Mouse (Mus musculus): ENCODE measurements around the gene F10. TPM values are rescaled to one million over a fixed set of nuclear protein-coding genes. Genes with fewer than 3 reads are reported as not detected.

The F10 gene
- total RNA-seq (2017) = 3.1 and 5.8 TPM in 2 replicates

DNA sequence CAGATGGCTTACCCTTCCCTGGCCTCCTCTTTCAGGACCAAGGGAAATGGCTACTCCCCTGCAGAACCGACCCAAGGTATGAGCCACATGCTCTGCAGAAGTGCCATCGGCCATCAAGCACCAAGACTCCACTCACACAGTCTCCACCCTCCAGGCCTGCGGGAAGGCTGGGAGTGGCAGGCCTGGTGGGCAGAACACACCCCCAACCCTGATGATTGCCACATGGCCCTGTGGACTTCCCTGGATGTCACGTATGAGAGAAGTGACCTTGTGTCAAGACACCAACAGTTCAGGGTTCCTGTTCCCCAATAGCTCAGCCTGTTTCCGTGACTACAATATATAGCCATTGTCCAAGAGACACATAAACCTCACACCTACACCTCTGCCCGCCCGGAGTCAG is at the start of gene F10:
TSS of gene F10 (plus strand) at position 294 of the 400 bp plus-strand sequence.
- peak; percentile 27 for ATAC-seq (replicated peaks; ENCODE audit: low read depth, poor library complexity, severe bottlenecking)

GRCm38 (mm10) chr8:12987571-12987970 is 49.5 kb upstream of the F10 start:
- ATAC-seq (replicated peaks; ENCODE audit: low read depth, poor library complexity, severe bottlenecking) = no peak

DNA sequence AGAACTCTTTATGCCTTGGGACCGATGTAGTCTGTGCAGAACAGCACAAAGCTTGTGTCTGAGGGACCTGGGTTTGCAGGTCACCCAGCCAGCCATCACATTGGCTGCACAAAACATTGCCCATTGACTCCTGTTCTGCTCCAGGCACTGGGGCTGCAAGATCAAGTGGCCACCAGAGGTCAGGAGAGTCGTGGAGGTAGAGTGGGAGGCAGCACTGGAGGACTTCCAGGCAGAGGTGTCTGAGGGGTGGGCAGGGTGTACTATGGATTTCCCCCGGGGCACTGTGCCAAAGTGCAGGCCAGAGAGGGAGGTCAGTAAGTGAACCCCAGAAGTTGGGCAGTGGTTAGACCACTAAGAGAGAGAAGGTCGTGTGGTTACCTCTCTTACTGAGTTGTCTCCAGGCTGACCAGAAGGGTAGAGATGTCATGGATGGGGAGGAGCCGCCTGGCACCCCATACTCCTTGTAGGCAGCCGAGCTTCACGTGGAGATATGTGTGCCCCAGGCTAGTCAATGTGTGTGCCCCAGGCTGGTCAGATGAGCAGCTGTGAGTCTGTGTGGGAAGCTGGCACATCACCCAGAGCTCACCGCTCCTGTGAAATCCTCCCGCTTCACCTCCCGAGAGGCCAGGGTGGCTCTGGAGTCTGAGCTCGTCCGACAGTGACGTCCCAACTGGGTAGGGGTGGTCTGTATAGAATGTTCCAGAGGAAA is 48.2 kb upstream of the F10 start:
- 0 out of 2 replicates have a peak, but pooled peaks have one; percentile 34 for ATAC-seq (replicated peaks; ENCODE audit: low read depth, poor library complexity, severe bottlenecking)

DNA sequence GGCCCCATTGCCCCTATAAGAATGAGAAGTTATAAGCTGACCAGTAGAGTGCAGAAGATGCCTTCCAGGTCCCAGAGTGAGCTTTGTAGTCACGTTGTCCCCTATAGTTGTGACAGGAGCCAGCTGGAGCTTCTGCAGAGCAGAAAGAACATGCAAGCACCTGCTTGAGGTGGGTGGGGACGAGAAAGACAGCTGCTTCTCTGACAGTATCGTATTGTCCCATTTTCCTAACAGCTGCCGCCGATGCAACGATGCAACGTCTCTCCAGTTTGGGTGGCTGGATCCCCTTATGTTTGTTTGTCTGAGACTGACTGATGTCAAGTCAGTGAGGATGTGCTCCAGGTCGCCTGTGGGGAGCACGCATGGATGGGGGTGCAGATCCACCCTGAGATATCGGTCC is 45.7 kb upstream of the F10 start:
- ATAC-seq (replicated peaks; ENCODE audit: low read depth, poor library complexity, severe bottlenecking) = no peak

DNA sequence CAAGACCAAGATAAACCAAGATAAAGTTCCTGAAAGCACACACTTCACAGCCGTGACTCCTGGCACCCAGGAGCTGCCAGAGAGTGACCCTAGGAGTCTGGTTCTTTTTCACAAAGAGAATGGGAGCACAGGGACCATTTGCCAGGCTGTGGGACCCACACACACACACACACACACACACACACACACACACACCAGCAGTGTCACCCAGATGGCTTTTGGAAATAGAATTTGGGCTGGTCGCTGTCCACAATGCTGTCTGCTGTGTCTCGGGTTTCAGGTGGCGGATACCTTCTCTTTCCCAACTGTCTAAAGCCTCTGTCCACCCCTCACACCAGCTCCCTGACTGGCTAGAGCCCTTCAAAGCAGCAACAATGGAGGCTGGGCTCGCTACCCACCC is 42.6 kb upstream of the F10 start:
- no peak for ATAC-seq (replicated peaks; ENCODE audit: low read depth, poor library complexity, severe bottlenecking)

GRCm38 (mm10) chr8:12995481-12995880 is 41.6 kb upstream of the F10 start:
- ATAC-seq (replicated peaks; ENCODE audit: low read depth, poor library complexity, severe bottlenecking) = no peak

DNA sequence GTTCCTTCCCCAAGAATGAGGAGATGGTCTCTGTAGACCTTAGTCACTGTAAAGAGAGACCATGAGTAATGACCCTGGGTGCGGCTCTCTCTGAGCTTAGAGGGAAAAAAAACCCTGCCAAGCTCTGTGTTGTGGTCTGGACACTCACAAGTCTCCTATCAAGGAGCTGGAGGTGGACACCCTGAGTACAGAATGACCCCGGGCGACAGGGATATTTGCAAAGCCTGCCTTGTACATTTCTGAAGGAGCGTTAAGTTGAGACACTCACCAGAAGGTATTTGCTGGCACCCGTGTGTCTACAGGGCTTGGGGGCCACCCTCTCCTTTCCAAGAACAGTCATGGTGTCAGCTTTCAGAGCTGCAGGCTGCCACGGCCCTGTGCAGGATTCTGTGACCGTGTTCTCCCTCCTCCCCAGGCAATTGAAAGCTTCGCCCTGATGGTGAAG is 40.3 kb upstream of the F10 start:
- no peak for ATAC-seq (replicated peaks; ENCODE audit: low read depth, poor library complexity, severe bottlenecking)

GRCm38 (mm10) chr8:12998331-12998730 is 38.8 kb upstream of the F10 start:
- ATAC-seq (replicated peaks; ENCODE audit: low read depth, poor library complexity, severe bottlenecking) = no peak

DNA sequence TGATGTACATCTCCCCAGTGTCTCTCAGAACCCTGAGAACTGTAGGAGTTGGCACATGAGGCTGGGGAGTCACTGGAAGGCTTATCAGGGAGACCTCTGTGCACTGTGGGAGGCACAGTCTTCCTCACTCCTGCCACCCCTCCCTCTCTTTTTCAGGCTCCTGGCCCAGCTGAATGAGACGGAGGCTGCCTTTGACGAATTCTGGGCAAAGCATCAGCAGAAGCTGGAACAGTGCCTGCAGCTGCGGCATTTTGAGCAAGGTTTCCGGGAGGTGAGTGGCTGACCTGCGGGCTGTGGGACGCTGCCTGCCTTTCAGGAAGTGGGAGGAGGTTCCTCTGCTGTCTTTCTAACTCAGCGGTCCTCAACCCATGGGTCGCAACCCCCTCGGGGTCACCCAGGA is 37.3 kb upstream of the F10 start:
- ATAC-seq (replicated peaks; ENCODE audit: low read depth, poor library complexity, severe bottlenecking) = no peak

GRCm38 (mm10) chr8:13007458-13007857 is 29.6 kb upstream of the F10 start:
- no peak for ATAC-seq (replicated peaks; ENCODE audit: low read depth, poor library complexity, severe bottlenecking)

DNA sequence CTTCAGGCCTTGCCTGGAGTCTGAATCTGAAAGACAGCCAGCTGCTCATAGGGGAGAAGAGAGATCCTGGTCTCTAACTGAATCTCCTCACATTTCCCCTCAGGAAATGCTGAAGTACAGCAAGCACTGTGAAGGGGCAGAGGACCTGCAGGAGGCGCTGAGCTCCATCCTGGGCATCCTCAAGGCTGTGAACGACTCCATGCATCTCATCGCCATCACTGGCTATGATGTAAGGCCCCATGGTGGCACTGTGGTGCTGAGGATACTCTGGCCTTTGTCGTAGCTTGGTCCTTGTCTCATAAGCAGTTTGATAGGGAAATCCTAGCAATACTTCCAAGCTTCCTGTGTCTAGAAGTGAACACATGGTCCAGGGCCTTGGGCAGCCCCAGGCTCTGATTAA is 26.8 kb upstream of the F10 start:
- ATAC-seq (replicated peaks; ENCODE audit: low read depth, poor library complexity, severe bottlenecking) = peak; percentile 75

GRCm38 (mm10) chr8:13019560-13019959 is 17.5 kb upstream of the F10 start:
- no peak for ATAC-seq (replicated peaks; ENCODE audit: low read depth, poor library complexity, severe bottlenecking)

DNA sequence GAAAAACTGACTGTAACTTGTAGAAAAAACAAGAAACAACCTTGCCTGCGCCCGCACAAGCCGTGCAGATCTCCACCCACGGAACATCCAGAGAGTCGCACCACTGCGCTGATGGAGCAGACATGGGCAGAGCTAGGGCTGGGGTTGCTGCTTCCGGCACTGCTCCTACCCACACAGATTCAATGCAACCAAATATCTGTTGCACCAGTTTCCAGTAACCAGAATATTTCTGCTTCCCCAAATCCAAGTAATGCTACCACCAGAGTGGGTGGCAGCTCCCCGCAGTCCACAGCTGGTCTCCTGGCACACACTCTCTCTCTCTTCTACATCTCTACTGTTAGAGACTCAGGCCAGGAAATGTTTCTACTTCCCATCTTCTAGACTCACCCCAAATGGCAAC is 15.3 kb upstream of the F10 start:
- peak; percentile 43; the same call in 1 of the 2 replicates for ATAC-seq (replicated peaks; ENCODE audit: low read depth, poor library complexity, severe bottlenecking)

DNA sequence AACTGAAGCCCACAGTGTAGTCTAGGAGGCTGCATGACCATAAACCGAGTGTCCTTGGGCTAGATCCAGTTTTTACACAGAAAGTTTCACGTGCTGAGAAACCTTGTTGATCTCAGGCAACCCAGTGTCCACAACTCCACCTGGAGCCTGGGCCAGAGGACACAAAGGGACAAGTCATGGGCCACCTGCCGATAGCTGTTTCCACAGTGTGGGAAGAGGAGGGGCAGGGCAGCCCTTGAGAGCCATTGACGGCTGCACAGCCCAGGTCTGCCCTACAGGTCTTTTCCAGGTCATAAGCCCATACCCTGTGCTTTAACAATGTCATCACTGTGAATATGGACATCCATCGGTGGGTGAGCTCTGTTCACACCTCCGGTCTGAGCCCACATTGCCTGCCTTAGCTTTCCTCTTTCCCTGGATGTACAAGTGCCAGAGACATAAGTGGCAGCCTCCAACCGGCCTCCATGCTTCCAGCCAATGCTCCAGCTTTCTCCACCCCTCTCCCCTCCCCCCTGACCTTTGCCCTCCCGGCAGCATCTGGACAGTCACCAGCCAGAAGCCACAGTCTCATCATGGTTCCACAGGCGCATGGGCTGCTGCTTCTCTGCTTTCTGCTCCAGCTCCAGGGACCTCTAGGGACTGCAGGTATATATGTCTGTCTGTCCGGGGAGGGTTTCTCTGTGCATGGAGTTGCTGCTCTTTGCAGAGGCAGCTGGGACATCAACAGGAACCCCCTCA is 11.5 kb upstream of the F10 start, which contains the start of gene F7:
TSS of gene F7 (plus strand) at position 548 of the 738 bp plus-strand sequence.
- ATAC-seq (replicated peaks; ENCODE audit: low read depth, poor library complexity, severe bottlenecking) = no peak

DNA sequence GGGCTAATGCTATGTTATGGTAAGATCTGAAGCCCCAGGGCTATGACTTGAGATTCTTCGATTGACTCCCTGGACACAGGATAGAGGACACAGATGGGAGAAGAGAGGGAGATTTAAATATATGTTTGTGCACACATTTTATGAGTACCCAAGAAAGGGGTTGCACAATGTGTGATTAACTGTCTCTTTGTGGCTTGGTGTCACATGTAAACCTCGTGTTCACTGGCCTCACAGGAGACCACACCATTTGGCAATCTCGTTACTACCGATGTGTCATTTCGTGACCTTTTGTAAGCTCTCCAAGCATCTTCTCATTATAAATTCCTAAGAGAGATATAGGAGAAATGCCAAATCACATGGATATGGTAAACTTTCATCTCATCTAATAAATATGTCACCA is 9.5 kb upstream of the F10 start:
- peak; percentile 65 for ATAC-seq (replicated peaks; ENCODE audit: low read depth, poor library complexity, severe bottlenecking)

DNA sequence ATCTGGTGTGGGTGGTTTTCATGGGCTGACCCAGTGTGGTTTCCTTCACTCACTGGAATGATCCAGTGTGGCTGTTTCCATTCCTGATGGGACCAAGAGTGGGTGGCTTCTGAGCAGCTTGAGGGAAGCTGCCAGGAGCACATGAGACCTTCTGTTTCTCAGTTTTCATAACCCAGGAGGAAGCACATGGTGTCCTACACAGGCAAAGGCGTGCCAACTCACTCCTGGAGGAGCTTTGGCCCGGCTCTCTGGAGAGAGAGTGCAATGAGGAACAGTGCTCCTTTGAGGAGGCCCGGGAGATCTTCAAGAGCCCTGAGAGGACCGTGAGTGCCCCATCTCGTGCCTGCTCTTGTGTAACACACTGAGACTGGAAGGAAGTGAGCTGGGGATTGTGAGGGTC is 8.6 kb upstream of the F10 start:
- ATAC-seq (replicated peaks; ENCODE audit: low read depth, poor library complexity, severe bottlenecking) = peak; percentile 55

GRCm38 (mm10) chr8:13036346-13036812 is 729 bp upstream of the F10 start:
- peak; percentile 53 for ATAC-seq (replicated peaks; ENCODE audit: low read depth, poor library complexity, severe bottlenecking)

- peak; percentile 48 for ATAC-seq (replicated peaks; ENCODE audit: low read depth, poor library complexity, severe bottlenecking)
These were observed 461 bp downstream of the F10 start for GRCm38 (mm10) chr8:13037569-13037968.

DNA sequence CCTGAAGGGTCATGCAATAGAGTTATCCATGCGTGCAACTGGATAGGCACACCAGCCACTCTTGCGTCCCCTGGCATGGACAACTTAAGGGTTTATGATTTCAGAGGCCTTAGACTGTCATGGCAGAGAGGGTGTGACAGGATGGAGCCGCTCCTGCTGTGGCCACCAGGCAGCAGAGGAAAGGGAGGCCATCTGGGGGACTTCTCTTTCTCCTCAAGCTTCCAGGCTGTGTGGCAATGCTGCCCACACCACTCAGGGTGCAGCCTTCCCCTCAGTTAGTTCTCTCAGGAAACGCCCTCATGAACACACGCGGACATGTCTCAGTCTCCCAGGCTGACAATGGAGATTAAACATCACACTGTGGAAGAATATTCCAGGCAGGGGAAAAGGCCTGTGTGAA is 1.9 kb downstream of the F10 start:
- peak; percentile 51 for ATAC-seq (replicated peaks; ENCODE audit: low read depth, poor library complexity, severe bottlenecking)

GRCm38 (mm10) chr8:13041459-13041858 is 4.4 kb downstream of the F10 start:
- ATAC-seq (replicated peaks; ENCODE audit: low read depth, poor library complexity, severe bottlenecking) = 0 out of 2 replicates have a peak, but pooled peaks have one; percentile 17

DNA sequence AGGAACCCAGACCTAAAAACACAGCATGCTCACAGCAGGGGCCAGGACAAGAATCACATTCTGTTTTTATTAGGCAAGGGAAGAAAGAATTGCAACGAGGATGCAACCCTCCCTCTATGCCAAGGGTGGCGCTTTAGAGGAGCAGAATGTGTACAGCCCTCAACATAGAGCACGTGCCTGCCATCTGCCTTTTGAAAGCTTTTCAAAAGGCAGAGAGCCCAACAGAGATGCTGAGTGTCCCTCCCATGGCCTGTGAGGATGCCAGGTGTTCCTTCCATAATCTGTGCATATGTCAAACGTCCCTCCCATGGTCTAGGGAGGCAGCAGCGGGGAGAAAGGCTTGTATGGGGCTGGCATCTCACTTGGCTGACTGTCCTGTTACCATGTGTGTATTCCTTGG is 10.5 kb downstream of the F10 start:
- no peak for ATAC-seq (replicated peaks; ENCODE audit: low read depth, poor library complexity, severe bottlenecking)

All from common myeloid progenitor, adult 5-6 weeks (primary cell).